Mouse (Mus musculus) adrenal gland, postnatal 25 days (tissue): ENCODE measurements around the gene Olfr1301. TPM values are rescaled to one million over a fixed set of nuclear protein-coding genes. Genes with fewer than 3 reads are reported as not detected.

ENCODE experiments used
- DNase-seq: peaks from one replicate; pipeline ENCODE4 v3.0.0; 2021; ENCODE audit warnings: mixed read lengths
- long read RNA-seq: library from polyadenylated mRNA; stranded (forward); transcript quantifications from one replicate; pipeline ENCODE4 v2.0.0, GENCODE M21; 2021
- total RNA-seq: library from RNA; stranded (reverse); gene quantifications from 2 replicates; pipeline ENCODE4 v1.2.3, GENCODE M21; 2021

Gene Olfr1301
- total RNA-seq = not detected in 2 replicates
- long read RNA-seq = 0 reads

DNA sequence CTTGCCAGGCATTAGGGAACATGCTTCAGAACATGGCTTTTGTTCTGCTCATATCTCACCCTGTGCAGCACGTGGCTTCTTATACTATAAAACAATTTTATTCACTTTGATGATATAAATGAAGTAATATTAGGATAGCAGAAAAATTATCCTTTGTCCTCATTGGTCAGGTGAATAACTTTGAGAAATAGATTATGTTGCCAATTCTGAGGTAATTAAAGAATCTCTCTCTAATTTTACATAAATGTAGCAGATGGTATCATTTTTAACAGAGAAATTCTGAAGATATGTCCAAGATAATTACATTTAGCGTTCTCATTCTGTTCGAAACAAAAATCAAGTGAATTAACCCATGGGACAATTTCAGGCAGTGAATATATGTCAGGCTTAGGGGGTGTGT is at the start of gene Olfr1301:
Olfr1301 (plus strand) TSS at position 301 of the 400 bp plus-strand sequence.
- DNase-seq = no peak

DNA sequence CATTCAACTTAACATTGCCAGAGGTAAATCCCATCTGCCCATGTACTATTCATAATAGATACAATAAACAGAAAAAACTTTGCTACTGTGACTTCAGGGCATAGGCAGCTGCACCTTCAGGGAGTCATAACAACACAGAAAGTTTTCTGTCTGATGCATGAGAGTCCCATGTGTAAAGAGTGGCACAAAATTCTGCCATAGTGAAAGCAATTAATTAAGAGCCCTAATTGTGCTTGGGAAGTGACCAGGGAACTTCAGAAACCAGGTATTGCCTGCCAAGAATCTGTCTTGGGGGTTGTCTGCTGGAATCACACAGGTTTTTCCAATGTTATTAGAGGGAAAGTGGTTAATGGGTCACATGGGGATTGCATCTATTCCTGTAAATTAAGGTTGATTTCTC is 24.1 kb upstream of the Olfr1301 start:
- no peak for DNase-seq

DNA sequence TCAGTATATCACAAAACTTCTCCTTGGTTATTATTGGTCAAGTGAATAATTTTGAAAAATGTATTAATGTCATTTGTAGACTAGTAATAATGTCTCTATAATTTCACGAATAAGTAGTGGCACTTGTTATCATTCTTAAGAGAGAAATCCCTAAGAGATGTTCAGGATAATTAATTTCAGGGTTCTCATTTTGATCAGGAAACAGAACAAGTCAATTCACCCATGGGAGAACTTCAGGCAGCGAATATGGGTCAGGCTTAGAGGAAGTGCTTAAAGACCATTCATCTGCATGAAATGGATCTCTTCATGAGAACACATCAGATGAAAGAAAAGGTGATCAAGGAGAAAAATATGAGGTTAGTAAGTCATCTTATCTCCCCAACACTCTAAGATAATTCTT is 26.3 kb downstream of the Olfr1301 start, which contains the start of gene Olfr1302:
Olfr1302 (plus strand) TSS at position 301 of the 400 bp plus-strand sequence.
- DNase-seq = no peak

Other genes with a start within 250 kb of the Olfr1301 start
- gene Olfr1293-ps, start 225.8 kb upstream of the Olfr1301 start, total RNA-seq = not detected in 2 replicates
- gene Olfr1294, start 210.7 kb upstream of the Olfr1301 start, total RNA-seq = not detected in 2 replicates
- not detected in 2 replicates for gene Olfr1295, start 181.3 kb upstream of the Olfr1301 start, total RNA-seq
- not detected in 2 replicates for gene Olfr1297, start 124.5 kb upstream of the Olfr1301 start, total RNA-seq
- not detected in 2 replicates for gene Olfr1298, start 101.8 kb upstream of the Olfr1301 start, total RNA-seq
- gene Olfr1299, start 89.6 kb upstream of the Olfr1301 start, total RNA-seq = not detected in 2 replicates
- not detected in 2 replicates for gene Olfr1302, start 26.4 kb downstream of the Olfr1301 start, total RNA-seq
- not detected in 2 replicates for gene Olfr1303, start 69.3 kb downstream of the Olfr1301 start, total RNA-seq
- not detected in 2 replicates for gene Olfr1305, start 126.1 kb downstream of the Olfr1301 start, total RNA-seq
- not detected in 2 replicates for gene Olfr1306, start 165.3 kb downstream of the Olfr1301 start, total RNA-seq
- gene Olfr1307, start 198.4 kb downstream of the Olfr1301 start, total RNA-seq = not detected in 2 replicates
- not detected in 2 replicates for gene Olfr1308, start 213.9 kb downstream of the Olfr1301 start, total RNA-seq
- gene Olfr1309, start 239.3 kb downstream of the Olfr1301 start, total RNA-seq = not detected in 2 replicates